Mouse (Mus musculus) heart, postnatal 0 days (tissue): ENCODE measurements around the gene Gm17387. TPM values are rescaled to one million over a fixed set of nuclear protein-coding genes. Genes with fewer than 3 reads are reported as not detected.

ENCODE experiments used
- ATAC-seq: fragments of 200-750 bp; cut with Nextera tagmentation; 2 replicates; pipeline ENCODE4 v1.8.0; 2017; ENCODE audit warnings: low read depth, moderate number of reproducible peaks, moderate library complexity; ENCODE audit not compliant: insufficient read depth
- DNase-seq: peaks from one replicate; pipeline ENCODE4 v3.0.0-alpha.2; 2016; ENCODE audit warnings: low spot score
- H3K27ac ChIP-seq: fragments of 300-500 bp; sonication (generic); 2 replicates; pipeline ENCODE4 v1.5.1; 2014; ENCODE audit warnings: low read depth, mild to moderate bottlenecking
- H3K27me3 ChIP-seq: fragments of 300-500 bp; sonication (generic); 2 replicates; pipeline ENCODE4 v1.6.1; 2014; ENCODE audit warnings: low read length, mixed read lengths; ENCODE audit not compliant: control insufficient read depth, insufficient read depth
- H3K36me3 ChIP-seq: fragments of 300-500 bp; sonication (generic); replicated peaks from 2 replicates; pipeline ENCODE4 v1.6.1; 2014; ENCODE audit warnings: low read length, mixed read lengths; ENCODE audit not compliant: control insufficient read depth, insufficient read depth
- H3K4me1 ChIP-seq: fragments of 300-500 bp; sonication (generic); 2 replicates; pipeline ENCODE4 v1.6.1; 2014; ENCODE audit warnings: antibody characterized with exemption; ENCODE audit not compliant: control insufficient read depth, insufficient read depth
- H3K4me2 ChIP-seq: fragments of 300-500 bp; sonication (generic); 2 replicates; pipeline ENCODE4 v1.6.1; 2014; ENCODE audit warnings: low read depth, mild to moderate bottlenecking, low read length, moderate library complexity
- H3K4me3 ChIP-seq: fragments of 300-500 bp; sonication (generic); 2 replicates; pipeline ENCODE4 v1.5.1; 2014; ENCODE audit warnings: low read depth, low read length
- H3K9ac ChIP-seq: fragments of 300-500 bp; sonication (generic); replicated peaks from 2 replicates; pipeline ENCODE4 v1.6.1; 2014; ENCODE audit warnings: low read depth, low read length, mixed read lengths
- H3K9me3 ChIP-seq: fragments of 300-500 bp; sonication (generic); replicated peaks from 2 replicates; pipeline ENCODE4 v1.6.1; 2016; ENCODE audit warnings: low read length; ENCODE audit not compliant: control insufficient read depth
- CTCF ChIP-seq: IDR thresholded peaks from 2 replicates; pipeline ENCODE4 v1.5.1; 2016; ENCODE audit warnings: antibody characterized with exemption, control low read depth, low read depth
- EP300 ChIP-seq: IDR thresholded peaks from 2 replicates; pipeline ENCODE4 v1.6.1; 2016; ENCODE audit warnings: antibody characterized with exemption, low read depth
- WGBS: fragments of 180-500 bp; shearing (Covaris S2); extraction: QIAGEN DNeasy Blood & Tissue Kit; methylation state at CpG from one replicate; pipeline ENCODE4 v1.1.7; 2014; 5-methylcytosine and 5-hydroxymethylcytosine counted together
- polyA plus RNA-seq: library from polyadenylated mRNA; unstranded; fragments of >200 nt; fragmentation: Nextera tagmentation; extraction: Ambion mirVana; gene quantifications from 2 replicates; pipeline ENCODE4 v1.2.1, GENCODE M21; 2015
- total RNA-seq: library from RNA; depleted of rRNA; stranded (reverse); fragments of >200 nt; gene quantifications from 2 replicates; pipeline ENCODE4 v1.2.3, GENCODE M21; 2014; ENCODE audit warnings: low replicate concordance

Gene Gm17387
- total and polyA plus RNA-seq, 2 experiments from 2014 or later: not detected

GRCm38 (mm10) chr7:141064576-141064975 is 35.6 kb downstream of the Gm17387 start:
- WGBS: 82% methylated on average over 7 of the region's 7 CpGs
- Histone ChIP-seq H3K36me3 (no peaks in the 10 kb centered on the region), H3K4me3 (no peak overlapping the region), H3K9ac (no peak overlapping the region), H3K27me3 (peaks cover 73% of the 10 kb centered on the region), H3K9me3 (no peaks in the 10 kb centered on the region), H3K4me2 (no peak overlapping the region), H3K4me1 (0 out of 2 replicates have a peak, but pooled peaks cover 3% of the 10 kb centered on the region), H3K27ac (no peak overlapping the region)
- no peak for TF ChIP-seq EP300
- TF ChIP-seq CTCF: no peak
- DNase-seq (no peak), ATAC-seq (no peak)

GRCm38 (mm10) chr7:141068351-141068750 is 39.4 kb downstream of the Gm17387 start:
- WGBS: 50% methylated on average over 19 of the region's 19 CpGs
- ATAC-seq (no peak), DNase-seq (no peak)
- H3K9ac ChIP-seq: no peak overlapping the region
- TF ChIP-seq EP300 (no peak), CTCF (no peak)
- H3K27me3 ChIP-seq: peaks cover 60% of the 10 kb centered on the region
- H3K9me3 ChIP-seq: no peaks in the 10 kb centered on the region
- H3K4me2 ChIP-seq: no peak overlapping the region
- no peak overlapping the region for H3K4me3 ChIP-seq
- no peaks in the 10 kb centered on the region for H3K36me3 ChIP-seq
- peaks cover 4% of the 10 kb centered on the region for H3K4me1 ChIP-seq
- no peak overlapping the region for H3K27ac ChIP-seq

GRCm38 (mm10) chr7:141070058-141070862 is 41.3 kb downstream of the Gm17387 start:
- TF ChIP-seq CTCF (peak; percentile 72), EP300 (no peak)
- H3K27me3 ChIP-seq: peaks cover 51% of the 10 kb centered on the region
- peaks cover 4% of the 10 kb centered on the region for H3K4me1 ChIP-seq
- H3K4me2 ChIP-seq: peak overlapping the region; percentile 62
- H3K9me3 ChIP-seq: no peaks in the 10 kb centered on the region
- no peak for ATAC-seq
- WGBS: 2% methylated on average over 51 of the region's 51 CpGs
- no peak overlapping the region; the same call in 1 of the 2 replicates for H3K9ac ChIP-seq
- H3K36me3 ChIP-seq: no peaks in the 10 kb centered on the region
- peak overlapping the region; percentile 39 for H3K4me3 ChIP-seq
- no peak overlapping the region for H3K27ac ChIP-seq
- peak; percentile 21 for DNase-seq

- no peak overlapping the region for H3K4me2 ChIP-seq
- WGBS: 17% methylated on average over 23 of the region's 23 CpGs
- no peak for ATAC-seq
Measured at GRCm38 (mm10) chr7:141072017-141072745, 43.2 kb downstream of the Gm17387 start.

GRCm38 (mm10) chr7:141073782-141074181 is 44.9 kb downstream of the Gm17387 start:
- TF ChIP-seq EP300 (no peak), CTCF (no peak)
- Histone ChIP-seq H3K36me3 (no peaks in the 10 kb centered on the region), H3K27ac (no peak overlapping the region), H3K9ac (no peak overlapping the region), H3K4me2 (no peak overlapping the region), H3K9me3 (no peaks in the 10 kb centered on the region), H3K27me3 (peaks cover 37% of the 10 kb centered on the region), H3K4me3 (no peak overlapping the region), H3K4me1 (peaks cover 4% of the 10 kb centered on the region)
- WGBS: 71% methylated on average over 4 of the region's 4 CpGs
- ATAC-seq: no peak
- no peak for DNase-seq

More at GRCm38 (mm10) chr7:141072017-141072745, 43.2 kb downstream of the Gm17387 start:
- Histone ChIP-seq H3K4me1 (peaks cover 4% of the 10 kb centered on the region), H3K9ac (no peak overlapping the region), H3K4me3 (no peak overlapping the region), H3K9me3 (no peaks in the 10 kb centered on the region), H3K36me3 (no peaks in the 10 kb centered on the region), H3K27ac (no peak overlapping the region), H3K27me3 (peaks cover 48% of the 10 kb centered on the region)
- TF ChIP-seq EP300 (no peak), CTCF (peak; percentile 49)
- no peak for DNase-seq
